Mouse (Mus musculus) inflammation-experienced regulatory T-cells (primary cell): ENCODE results near the gene Olfr1309. TPM values are rescaled to one million over a fixed set of nuclear protein-coding genes. Genes with fewer than 3 reads are reported as not detected.

Experiments used
- polyA plus RNA-seq, 2 experiments: library from polyadenylated mRNA; unstranded; fragments of 100-300 nt; shearing (Covaris generic); gene quantifications; one replicate each; pipeline ENCODE4 v1.2.1; 2017

Olfr1309 gene
- polyA plus RNA-seq, result under 1 TPM in 1 of 2 experiments, not detected in 1; 0.33 TPM

DNA sequence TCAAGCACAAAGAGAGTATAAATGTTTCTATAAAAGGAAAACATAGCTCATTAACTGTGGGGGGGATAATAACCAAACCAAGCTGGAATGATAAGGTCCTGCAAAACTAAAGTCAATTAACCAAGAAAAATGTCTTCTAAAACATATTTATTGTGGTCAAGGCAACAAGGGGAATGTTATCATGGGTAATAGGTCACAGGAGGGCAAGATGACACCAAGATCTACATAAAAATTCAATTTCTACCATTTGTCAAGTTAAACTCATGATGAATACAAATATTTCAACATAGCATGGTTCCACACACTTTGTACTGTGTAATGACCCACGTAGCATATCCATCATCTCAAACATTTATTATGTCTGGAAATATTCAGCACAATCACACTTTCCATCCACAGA, at the start of gene Olfr1309:
Olfr1309 (minus strand) TSS at position 101 of the 400 bp plus-strand sequence.

GRCm38 (mm10) chr2:112024312-112024711, 34.2 kb upstream of the Olfr1309 start, which contains the start of gene Olfr1311:
Olfr1311 (minus strand) TSS chr2:112024412.

DNA sequence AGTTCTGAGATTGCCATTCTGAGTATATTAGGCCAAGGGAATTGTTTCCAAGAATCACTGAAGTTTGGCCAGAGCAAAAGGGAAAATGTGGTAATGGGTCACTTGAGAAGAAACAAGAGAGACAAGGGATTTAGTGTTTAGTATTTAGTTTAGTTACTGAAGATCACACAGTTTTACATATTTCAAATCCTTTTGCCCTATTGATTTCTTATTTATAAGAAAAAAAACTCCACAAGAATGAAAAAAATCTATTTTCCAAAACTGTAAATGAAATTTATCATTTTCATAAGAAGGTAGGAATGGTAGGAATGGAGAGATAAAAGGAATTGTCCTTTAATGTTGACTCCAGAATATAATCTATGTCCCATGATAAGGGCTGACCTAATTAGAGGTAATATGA, 22.5 kb upstream of the Olfr1309 start, which contains the start of gene Olfr1310:
Olfr1310 (minus strand) TSS at position 101 of the 400 bp plus-strand sequence.

GRCm38 (mm10) chr2:111964844-111965243, 25.2 kb downstream of the Olfr1309 start, which contains the start of gene Olfr1308:
Olfr1308 (minus strand) TSS chr2:111964944.

DNA sequence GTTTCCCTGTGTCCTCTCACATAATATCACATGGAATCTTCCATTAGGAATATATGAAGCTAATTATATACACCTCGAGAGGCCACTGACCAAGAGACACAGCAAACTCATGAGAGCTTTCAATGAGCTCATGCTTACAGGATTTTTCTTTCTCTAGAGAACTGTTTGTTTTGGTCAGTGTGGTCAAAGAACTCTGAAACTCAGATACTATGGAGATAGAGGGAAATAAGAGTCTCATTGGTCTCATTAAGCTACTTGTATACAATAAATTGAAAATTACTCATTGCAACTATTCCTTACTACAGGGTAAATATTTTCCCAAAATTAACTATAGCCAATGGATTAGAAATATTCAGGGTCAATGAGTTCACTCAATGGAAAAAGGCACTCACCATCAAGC, 40.7 kb downstream of the Olfr1309 start, which contains the start of gene Olfr1307:
Olfr1307 (minus strand) TSS at position 101 of the 400 bp plus-strand sequence.

Other genes starting within 250 kb of the Olfr1309 start
- not detected for gene Olfr1301, start 239.3 kb downstream of the Olfr1309 start, polyA plus RNA-seq
- gene Olfr1302, start 212.9 kb downstream of the Olfr1309 start, polyA plus RNA-seq, result not detected
- not detected for gene Olfr1303, start 169.9 kb downstream of the Olfr1309 start, polyA plus RNA-seq
- gene Olfr1305, start 113.1 kb downstream of the Olfr1309 start, polyA plus RNA-seq, result not detected
- under 1 TPM in 1 of 2 experiments, not detected in 1; 0.15 TPM for gene Olfr1306, start 74.0 kb downstream of the Olfr1309 start, polyA plus RNA-seq
- gene Olfr1307, start 40.8 kb downstream of the Olfr1309 start, polyA plus RNA-seq, result under 1 TPM; 0.12 to 0.43 TPM
- not detected for gene Olfr1308, start 25.3 kb downstream of the Olfr1309 start, polyA plus RNA-seq
- under 1 TPM in 1 of 2 experiments, not detected in 1; 0.05 TPM for gene Olfr1310, start 22.4 kb upstream of the Olfr1309 start, polyA plus RNA-seq
- gene Olfr1311, start 34.1 kb upstream of the Olfr1309 start, polyA plus RNA-seq, result not detected
- gene Olfr1312, start 60.0 kb upstream of the Olfr1309 start, polyA plus RNA-seq, result under 1 TPM; 0.10 to 0.22 TPM
- under 1 TPM in 1 of 2 experiments, not detected in 1; 0.11 TPM for gene Olfr1313, start 87.6 kb upstream of the Olfr1309 start, polyA plus RNA-seq
- under 1 TPM in 1 of 2 experiments, not detected in 1; 0.12 TPM for gene Olfr1314, start 106.5 kb upstream of the Olfr1309 start, polyA plus RNA-seq
- gene Olfr1315-ps1, start 125.2 kb upstream of the Olfr1309 start, polyA plus RNA-seq, result not detected
- not detected for gene Olfr1316, start 144.7 kb upstream of the Olfr1309 start, polyA plus RNA-seq
- not detected for gene Olfr1317, start 150.0 kb upstream of the Olfr1309 start, polyA plus RNA-seq
- not detected for gene Olfr1318, start 163.9 kb upstream of the Olfr1309 start, polyA plus RNA-seq
- 100 to 1,000 TPM; 109 to 162 TPM for gene Lpcat4, start 249.2 kb upstream of the Olfr1309 start, polyA plus RNA-seq